Mouse (Mus musculus) lung, postnatal 0 days (tissue): ENCODE measurements around the gene Galm.

Source experiments
- CTCF ChIP-seq: IDR thresholded peaks from 2 replicates; pipeline ENCODE4 v1.5.1; 2016; ENCODE audit warnings: antibody characterized with exemption, mild to moderate bottlenecking
- EP300 ChIP-seq: IDR thresholded peaks from 2 replicates; pipeline ENCODE4 v1.6.1; 2016; ENCODE audit warnings: antibody characterized with exemption, mild to moderate bottlenecking, control low read depth

GRCm38 (mm10) chr17:80138434-80139162 is 11.3 kb downstream of the Galm start:
- TF ChIP-seq CTCF (no peak), EP300 (no peak)
